Mouse (Mus musculus) cortical plate, adult 2 months (tissue): Measurements from ENCODE around the gene Ephb1.

Experiments
- CTCF ChIP-seq: fragments of 200-500 bp; IDR thresholded peaks from 2 replicates; pipeline ENCODE4 v1.5.1; 2011; ENCODE audit warnings: mild to moderate bottlenecking, control low read depth, low read length; ENCODE audit not compliant: insufficient read depth; ENCODE audit errors: extremely low read depth
- POLR2A ChIP-seq: fragments of 200-500 bp; IDR thresholded peaks from 2 replicates; pipeline ENCODE4 v1.6.1; 2011; ENCODE audit warnings: mild to moderate bottlenecking, low read length, control low read depth; ENCODE audit not compliant: insufficient read depth; ENCODE audit errors: extremely low read depth

GRCm38 (mm10) chr9:102272731-102273468 is 81.6 kb downstream of the Ephb1 start:
- no peak for TF ChIP-seq POLR2A
- no peak for TF ChIP-seq CTCF
